Mouse (Mus musculus) ES-E14 (cell line): Measurements from ENCODE around the gene Sgms1. TPM values are rescaled to one million over a fixed set of nuclear protein-coding genes. Genes with fewer than 3 reads are reported as not detected.

Experiments
- DNase-seq: peaks from one replicate; pipeline ENCODE4 v3.0.0-alpha.2; 2013; ENCODE audit warnings: low read depth, low spot score
- H3K27ac ChIP-seq: 2 replicates; pipeline ENCODE4 v1.5.1; 2012; ENCODE audit warnings: low read depth, mild to moderate bottlenecking, low read length, moderate library complexity, mixed read lengths; ENCODE audit not compliant: poor library complexity, insufficient read depth, severe bottlenecking
- H3K36me3 ChIP-seq: 2 replicates; pipeline ENCODE4 v1.6.1; 2012; ENCODE audit warnings: mild to moderate bottlenecking, low read length, moderate library complexity, mixed read lengths; ENCODE audit not compliant: control insufficient read depth, poor library complexity, insufficient read depth, severe bottlenecking
- H3K4me1 ChIP-seq, 2 experiments: fragments of 150-350 bp in 1 of 2; sonication (generic) in 1 of 2; 2 replicates each; pipeline ENCODE4 v1.6.1; 2012; ENCODE audit warnings: low read length in 2 of 2, mild to moderate bottlenecking in 1 of 2, mixed read lengths in 1 of 2; ENCODE audit not compliant: control insufficient read depth in 2 of 2, insufficient read depth in 2 of 2, poor library complexity in 1 of 2
- H3K4me3 ChIP-seq, 2 experiments: fragments of 150-350 bp in 1 of 2; sonication (generic) in 1 of 2; 2 replicates each; pipeline ENCODE4 v1.5.1; 2012; ENCODE audit warnings: low read length in 2 of 2, low read depth in 1 of 2, mild to moderate bottlenecking in 1 of 2, mixed read lengths in 1 of 2; ENCODE audit not compliant: insufficient read depth in 1 of 2, poor library complexity in 1 of 2, severe bottlenecking in 1 of 2
- H3K9ac ChIP-seq: 2 replicates; pipeline ENCODE4 v1.6.1; 2012; ENCODE audit warnings: low read depth, mild to moderate bottlenecking, low read length, mixed read lengths; ENCODE audit not compliant: poor library complexity, insufficient read depth, severe bottlenecking
- H3K9me3 ChIP-seq: fragments of 150-350 bp; sonication (generic); 2 replicates; pipeline ENCODE4 v1.6.1; 2012; ENCODE audit warnings: low read depth, mild to moderate bottlenecking, low read length; ENCODE audit not compliant: control insufficient read depth, insufficient read depth
- CHD2 ChIP-seq: IDR thresholded peaks from 2 replicates; pipeline ENCODE4 v1.6.1; 2014; ENCODE audit warnings: mild to moderate bottlenecking, low read depth, low read length, inconsistent platforms
- HCFC1 ChIP-seq: IDR thresholded peaks from 2 replicates; pipeline ENCODE4 v1.6.1; 2012; ENCODE audit warnings: low read length, inconsistent platforms, borderline replicate concordance; ENCODE audit not compliant: insufficient read depth
- MAFK ChIP-seq: IDR thresholded peaks from 2 replicates; pipeline ENCODE4 v1.6.1; 2014; ENCODE audit warnings: mild to moderate bottlenecking, low read depth, low read length, inconsistent platforms; ENCODE audit not compliant: insufficient read depth
- ZC3H11A ChIP-seq: IDR thresholded peaks from 2 replicates; pipeline ENCODE4 v1.6.1; 2012; ENCODE audit warnings: low read depth, mild to moderate bottlenecking, inconsistent platforms, low read length, borderline replicate concordance
- ZNF384 ChIP-seq: IDR thresholded peaks from 2 replicates; pipeline ENCODE4 v1.6.1; 2012; ENCODE audit warnings: low read depth, low read length, inconsistent platforms
- in situ Hi-C, 2 experiments: fragments of 600-800 bp; cut with MboI; formaldehyde crosslinking; loops; one replicate each; pipeline ENCODE4 v1.15.1; 2025; ENCODE audit warnings: low sequenced_read_pairs in 2 of 2, inconsistent platforms in 1 of 2; ENCODE audit not compliant: unreplicated experiment in 2 of 2
- total RNA-seq: library from RNA; depleted of rRNA; stranded (reverse); fragments of 300-350 nt; gene quantifications from 2 replicates; pipeline ENCODE4 v1.2.3, GENCODE M21; 2012

Gene Sgms1
- total RNA-seq, 1 experiment, result 42.5 TPM

DNA sequence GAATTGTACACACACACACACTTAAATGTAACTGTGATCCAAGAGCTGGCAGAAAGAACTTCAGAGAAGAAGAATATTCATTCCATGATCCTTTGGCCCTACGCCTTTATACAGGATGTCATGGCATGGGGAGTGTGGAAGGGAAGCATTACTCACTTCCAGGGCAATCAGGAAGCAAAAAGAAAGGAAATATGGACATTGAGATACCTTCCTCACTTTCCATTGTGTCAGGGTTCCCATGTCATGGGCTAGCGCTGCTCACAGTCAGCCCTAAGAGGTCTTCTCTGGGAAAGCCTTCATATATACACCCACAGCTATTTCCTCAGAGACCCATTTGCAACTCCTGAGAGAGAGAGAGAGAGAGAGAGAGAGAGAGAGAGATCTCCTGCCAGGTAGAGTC, 282.8 kb downstream of the Sgms1 start:
- DNase-seq, result no peak
- Histone ChIP-seq H3K9me3 (no peaks in the 10 kb centered on the region), H3K4me3 (no peak overlapping the region), H3K9ac (no peak overlapping the region), H3K36me3 (no peaks in the 10 kb centered on the region), H3K27ac (no peak overlapping the region), H3K4me1 (peaks cover 2 to 6% of the 10 kb centered on the region in 2 experiments; a peak in 3 of 4 replicates)
- TF ChIP-seq MAFK, result no peak
- in situ Hi-C loops, result no loop called here

DNA sequence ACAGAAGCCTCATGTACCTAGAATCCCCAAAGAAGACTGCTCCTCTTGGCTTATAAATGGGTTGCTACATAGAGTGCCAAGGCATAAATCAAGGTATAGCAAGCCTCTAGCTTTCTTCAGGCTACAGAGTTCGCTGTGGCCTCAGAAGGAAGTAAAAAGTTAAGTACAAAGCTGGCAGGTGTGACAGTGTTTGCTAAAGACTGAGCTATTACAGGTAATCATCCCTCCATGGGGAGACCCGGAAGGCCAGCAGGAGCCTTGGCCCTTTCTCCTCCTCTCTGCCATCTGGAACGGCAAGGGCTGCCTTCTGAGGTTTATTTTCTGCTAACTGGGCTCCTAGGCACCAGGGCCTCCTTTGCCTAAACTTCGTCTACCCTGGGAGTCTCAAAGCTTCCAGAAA, 285.3 kb downstream of the Sgms1 start:
- Histone ChIP-seq H3K9ac (no peak overlapping the region), H3K27ac (no peak overlapping the region), H3K9me3 (no peaks in the 10 kb centered on the region), H3K4me3 (no peak overlapping the region), H3K36me3 (no peaks in the 10 kb centered on the region), H3K4me1 (peaks cover 0 to 2% of the 10 kb centered on the region in 2 experiments; a peak in 2 of 4 replicates)
- in situ Hi-C loops, result no loop called here
- DNase-seq, result no peak
- no peak for TF ChIP-seq CHD2
- no peak for TF ChIP-seq ZNF384
- TF ChIP-seq HCFC1, result no peak
- TF ChIP-seq MAFK, result no peak
- TF ChIP-seq ZC3H11A, result no peak

DNA sequence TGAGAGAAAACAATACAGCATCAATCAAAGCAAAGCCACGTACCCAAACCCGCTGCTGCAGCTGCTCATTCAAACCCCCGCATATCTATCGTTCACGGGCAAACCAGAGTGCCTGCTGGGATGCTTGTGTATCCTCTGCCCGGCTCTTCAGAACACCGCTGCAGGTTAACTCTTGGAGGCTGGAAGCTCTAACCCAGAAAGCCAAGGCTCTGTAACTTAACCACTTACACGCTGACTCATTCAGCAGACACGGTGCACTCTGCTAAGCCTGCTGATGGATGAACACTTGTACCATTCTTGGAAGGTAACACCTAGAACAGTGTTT, 286.6 kb downstream of the Sgms1 start:
- Histone ChIP-seq H3K9ac (no peak overlapping the region), H3K27ac (no peak overlapping the region), H3K36me3 (no peaks in the 10 kb centered on the region), H3K4me3 (no peak overlapping the region), H3K4me1 (no peaks in the 10 kb centered on the region), H3K9me3 (no peaks in the 10 kb centered on the region)
- no peak for DNase-seq
- no peak for TF ChIP-seq HCFC1
- in situ Hi-C loops, result no loop called here

DNA sequence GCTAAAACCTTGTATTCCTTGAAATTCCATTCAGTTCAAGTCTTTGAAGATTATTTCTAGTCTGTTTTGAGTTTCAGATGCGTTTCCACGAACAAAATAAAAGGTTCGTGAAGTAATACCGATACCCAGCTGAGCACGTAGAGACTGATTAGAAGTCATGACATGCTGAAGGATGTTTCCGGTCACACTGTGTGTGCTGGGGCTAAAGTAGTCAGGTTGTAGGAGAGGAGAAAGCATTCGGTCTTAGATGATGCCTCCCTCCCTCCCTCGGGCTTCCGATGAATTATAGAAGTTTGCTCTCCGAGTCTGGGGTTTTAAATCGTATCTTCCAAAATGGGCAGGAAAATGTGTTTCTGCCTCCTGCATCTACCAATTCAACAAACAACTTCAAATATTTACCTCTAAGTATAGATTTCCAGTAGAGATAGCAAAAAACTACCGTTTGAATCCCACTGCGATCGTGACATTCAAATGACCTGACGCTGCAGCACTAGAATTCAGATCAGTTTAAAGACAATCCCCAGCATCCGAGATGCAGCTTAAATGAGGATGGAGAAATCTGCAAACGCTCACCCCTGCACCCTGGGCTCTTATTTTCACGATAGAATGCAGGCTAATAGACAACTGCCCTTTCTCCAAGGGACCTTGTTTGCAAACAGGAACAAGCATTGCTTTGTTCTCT, 287.1 kb downstream of the Sgms1 start:
- TF ChIP-seq ZNF384, result no peak
- no peak for TF ChIP-seq HCFC1
- TF ChIP-seq CHD2, result no peak
- no peak for TF ChIP-seq MAFK
- no peak for TF ChIP-seq ZC3H11A
- Histone ChIP-seq H3K4me1 (no peaks in the 10 kb centered on the region), H3K27ac (no peak overlapping the region), H3K9ac (no peak overlapping the region), H3K4me3 (no peak overlapping the region), H3K36me3 (no peaks in the 10 kb centered on the region), H3K9me3 (no peaks in the 10 kb centered on the region)
- in situ Hi-C loops, result no loop called here
- no peak for DNase-seq

DNA sequence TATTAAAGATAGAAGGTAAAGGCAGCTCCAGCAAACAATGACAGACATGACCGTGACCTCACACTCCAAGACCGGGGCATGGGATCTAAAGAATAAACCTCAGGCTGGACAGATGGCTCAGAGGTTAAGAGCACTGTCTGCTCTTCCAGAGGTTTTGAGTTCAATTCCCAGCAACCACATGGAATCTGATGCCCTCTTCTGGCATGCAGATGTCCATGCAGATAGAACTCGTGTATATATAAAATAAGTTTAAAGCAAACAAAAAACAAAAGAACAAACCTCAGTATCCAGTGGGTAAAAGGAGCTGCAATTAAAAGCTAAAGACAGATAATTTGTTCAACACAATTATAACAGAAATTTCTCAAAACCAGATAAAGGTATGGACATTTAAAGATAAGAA, 290.9 kb downstream of the Sgms1 start:
- H3K4me1 ChIP-seq, result no peaks in the 10 kb centered on the region
- H3K9me3 ChIP-seq, result no peaks in the 10 kb centered on the region
- TF ChIP-seq CHD2, result no peak
- TF ChIP-seq ZNF384, result no peak
- TF ChIP-seq ZC3H11A, result no peak
- TF ChIP-seq MAFK, result no peak
- TF ChIP-seq HCFC1, result no peak
- no peak overlapping the region for H3K27ac ChIP-seq
- H3K9ac ChIP-seq, result no peak overlapping the region
- DNase-seq, result no peak
- H3K4me3 ChIP-seq, result no peak overlapping the region
- H3K36me3 ChIP-seq, result no peaks in the 10 kb centered on the region
- in situ Hi-C loops, result no loop called here
